Mouse (Mus musculus) E14TG2a.4 (cell line): ENCODE results near the gene Btc.

ENCODE experiments used
- CTCF ChIP-seq: conservative IDR thresholded peaks from 2 replicates; pipeline ENCODE4 v1.5.1; 2014; ENCODE audit warnings: low read length
- NANOG ChIP-seq: IDR thresholded peaks from 2 replicates; pipeline ENCODE4 v1.6.1; 2014; ENCODE audit warnings: borderline replicate concordance, low read length, mixed read lengths

- TF ChIP-seq CTCF (no peak), NANOG (no peak)
Measured at GRCm38 (mm10) chr5:91308576-91308975, 94.2 kb downstream of the Btc start.
